Mouse (Mus musculus): ENCODE results near the gene Gsto1. TPM values are rescaled to one million over a fixed set of nuclear protein-coding genes. Genes with fewer than 3 reads are reported as not detected.

Gsto1 gene
- polyA plus RNA-seq, 1 experiment from 2014 or later = 110 TPM

DNA sequence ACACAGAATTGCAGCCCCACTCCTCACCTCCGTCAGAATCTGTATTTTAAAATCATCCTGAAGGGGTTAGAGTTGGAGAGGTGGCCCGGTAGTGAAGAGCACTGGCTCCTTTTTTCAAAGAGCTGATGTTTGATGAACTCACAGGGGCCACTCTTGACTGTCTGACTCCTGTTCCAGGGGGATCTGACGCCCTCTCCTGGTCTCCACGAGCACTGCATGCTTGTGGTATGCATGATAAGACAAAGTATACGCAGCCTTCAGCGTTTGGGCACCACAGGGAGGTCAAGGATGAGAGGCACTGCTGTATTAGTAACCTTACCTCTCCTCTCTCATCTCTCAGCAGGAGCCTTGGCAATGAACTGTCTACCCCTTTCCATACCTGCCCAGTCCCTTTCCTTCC is 45.2 kb downstream of the Gsto1 start:
- 74% methylated on average over 6 of the region's 6 CpGs for WGBS
- no peak for ATAC-seq (replicated peaks)

GRCm38 (mm10) chr19:47900558-47900957 is 45.8 kb downstream of the Gsto1 start:
- Histone ChIP-seq H3K36me3 (0 out of 2 replicates have a peak, but pooled peaks cover 4% of the 10 kb centered on the region), H3K9me3 (no peaks in the 10 kb centered on the region), H3K27ac (replicated peaks) (no peak overlapping the region), H3K4me1 (peaks cover 7% of the 10 kb centered on the region; the same call in 1 of the 2 replicates), H3K4me3 (no peak overlapping the region), H3K27me3 (no peaks in the 10 kb centered on the region), H3K4me2 (replicated peaks) (no peak overlapping the region), H3K9ac (replicated peaks) (no peak overlapping the region)
- no peak for ATAC-seq (replicated peaks)
- WGBS = 87% methylated on average over 10 of the region's 10 CpGs

More for the DNA sequence above, 45.2 kb downstream of the Gsto1 start:
- Histone ChIP-seq H3K4me1 (peaks cover 7% of the 10 kb centered on the region; the same call in 1 of the 2 replicates), H3K9ac (replicated peaks) (no peak overlapping the region), H3K36me3 (0 out of 2 replicates have a peak, but pooled peaks cover 4% of the 10 kb centered on the region), H3K4me3 (no peak overlapping the region), H3K9me3 (no peaks in the 10 kb centered on the region), H3K27ac (replicated peaks) (no peak overlapping the region), H3K27me3 (no peaks in the 10 kb centered on the region), H3K4me2 (replicated peaks) (no peak overlapping the region)

- H3K9me3 ChIP-seq = no peaks in the 10 kb centered on the region
- no peak overlapping the region for H3K4me2 ChIP-seq (replicated peaks)
- no peaks in the 10 kb centered on the region for H3K36me3 ChIP-seq
- H3K4me3 ChIP-seq = no peak overlapping the region
- peaks cover 7% of the 10 kb centered on the region; the same call in 1 of the 2 replicates for H3K4me1 ChIP-seq
- no peak overlapping the region for H3K9ac ChIP-seq (replicated peaks)
- 76% methylated on average over 13 of the region's 13 CpGs for WGBS
- ATAC-seq (replicated peaks) = no peak
- H3K27ac ChIP-seq (replicated peaks) = no peak overlapping the region
- H3K27me3 ChIP-seq = no peaks in the 10 kb centered on the region
These were observed 47.8 kb downstream of the Gsto1 start for GRCm38 (mm10) chr19:47902316-47903201.

GRCm38 (mm10) chr19:47903679-47904078 is 48.9 kb downstream of the Gsto1 start:
- Histone ChIP-seq H3K4me2 (replicated peaks) (no peak overlapping the region), H3K27me3 (no peaks in the 10 kb centered on the region), H3K9ac (replicated peaks) (no peak overlapping the region), H3K27ac (replicated peaks) (no peak overlapping the region), H3K9me3 (no peaks in the 10 kb centered on the region), H3K4me1 (peaks cover 12% of the 10 kb centered on the region), H3K36me3 (no peaks in the 10 kb centered on the region), H3K4me3 (no peak overlapping the region)
- WGBS = 50% methylated on average over 4 of the region's 4 CpGs
- peak; percentile 45; the same call in 1 of the 2 replicates for ATAC-seq (replicated peaks)

DNA sequence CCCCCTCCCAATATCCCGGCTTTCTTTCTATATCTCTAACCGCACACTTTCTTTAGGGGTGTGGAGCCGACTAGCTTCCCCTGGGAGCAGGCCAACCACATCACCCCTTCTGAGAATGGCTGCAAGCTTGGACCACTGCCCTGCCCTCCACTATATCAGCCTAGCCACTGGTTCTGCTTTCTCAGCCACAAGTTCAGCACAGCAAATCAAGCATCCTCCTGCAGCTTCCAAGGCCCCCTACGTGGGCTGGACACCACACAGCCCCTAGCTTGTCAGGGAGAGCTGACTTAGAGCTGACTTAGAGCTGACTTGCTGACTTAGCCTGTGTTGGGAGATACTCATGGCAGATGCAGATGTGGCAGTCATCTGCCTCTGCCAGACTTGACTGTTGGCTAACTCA is 50.3 kb downstream of the Gsto1 start:
- no peak for ATAC-seq (replicated peaks)
- H3K27ac ChIP-seq (replicated peaks) = no peak overlapping the region
- H3K4me3 ChIP-seq = no peak overlapping the region
- H3K4me1 ChIP-seq = peaks cover 25% of the 10 kb centered on the region
- WGBS = 93% methylated on average over 4 of the region's 4 CpGs
- no peaks in the 10 kb centered on the region for H3K27me3 ChIP-seq
- no peaks in the 10 kb centered on the region for H3K36me3 ChIP-seq
- H3K9ac ChIP-seq (replicated peaks) = no peak overlapping the region
- H3K9me3 ChIP-seq = no peaks in the 10 kb centered on the region
- no peak overlapping the region for H3K4me2 ChIP-seq (replicated peaks)

DNA sequence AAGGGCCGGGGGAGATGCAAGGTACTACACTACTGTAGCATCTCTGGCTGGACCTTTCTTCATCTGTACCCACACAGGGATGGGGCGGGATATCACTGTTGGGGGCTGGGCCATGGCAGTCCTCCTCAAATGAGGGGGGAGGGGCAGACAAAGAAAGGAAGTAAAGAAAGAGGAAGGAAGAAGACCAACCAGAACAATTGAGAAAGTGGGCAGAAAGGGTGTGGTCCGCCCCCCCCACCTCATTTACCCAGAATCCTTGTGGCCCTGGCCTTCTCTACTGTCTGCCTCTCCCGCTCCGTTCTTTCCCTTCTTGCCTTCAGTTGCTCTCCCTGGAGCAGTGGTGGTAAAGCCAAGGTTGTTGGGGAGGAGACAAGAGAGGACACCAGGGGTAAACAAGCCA is 50.8 kb downstream of the Gsto1 start:
- Histone ChIP-seq H3K9ac (replicated peaks) (no peak overlapping the region), H3K9me3 (no peaks in the 10 kb centered on the region), H3K27me3 (no peaks in the 10 kb centered on the region), H3K27ac (replicated peaks) (no peak overlapping the region), H3K4me3 (no peak overlapping the region), H3K36me3 (no peaks in the 10 kb centered on the region), H3K4me1 (peaks cover 30% of the 10 kb centered on the region), H3K4me2 (replicated peaks) (no peak overlapping the region)
- 83% methylated on average over 5 of the region's 5 CpGs for WGBS
- ATAC-seq (replicated peaks) = no peak

GRCm38 (mm10) chr19:47907596-47907995 is 52.8 kb downstream of the Gsto1 start:
- no peak for ATAC-seq (replicated peaks)
- Histone ChIP-seq H3K27ac (replicated peaks) (no peak overlapping the region), H3K9me3 (no peaks in the 10 kb centered on the region), H3K4me1 (peaks cover 30% of the 10 kb centered on the region), H3K27me3 (no peaks in the 10 kb centered on the region), H3K4me2 (replicated peaks) (no peak overlapping the region), H3K4me3 (no peak overlapping the region), H3K9ac (replicated peaks) (no peak overlapping the region), H3K36me3 (no peaks in the 10 kb centered on the region)
- 93% methylated on average over 9 of the region's 9 CpGs for WGBS

- Histone ChIP-seq H3K9ac (replicated peaks) (peak overlapping the region; percentile 69), H3K4me1 (peaks cover 22% of the 10 kb centered on the region), H3K9me3 (no peaks in the 10 kb centered on the region), H3K27me3 (no peaks in the 10 kb centered on the region), H3K4me2 (replicated peaks) (peak overlapping the region; percentile 67), H3K4me3 (no peak overlapping the region), H3K27ac (replicated peaks) (peak overlapping the region; percentile 95), H3K36me3 (no peaks in the 10 kb centered on the region)
- 18% methylated on average over 6 of the region's 6 CpGs for WGBS
- ATAC-seq (replicated peaks) = peak; percentile 46
These were observed 54.2 kb downstream of the Gsto1 start for GRCm38 (mm10) chr19:47908961-47909371.

DNA sequence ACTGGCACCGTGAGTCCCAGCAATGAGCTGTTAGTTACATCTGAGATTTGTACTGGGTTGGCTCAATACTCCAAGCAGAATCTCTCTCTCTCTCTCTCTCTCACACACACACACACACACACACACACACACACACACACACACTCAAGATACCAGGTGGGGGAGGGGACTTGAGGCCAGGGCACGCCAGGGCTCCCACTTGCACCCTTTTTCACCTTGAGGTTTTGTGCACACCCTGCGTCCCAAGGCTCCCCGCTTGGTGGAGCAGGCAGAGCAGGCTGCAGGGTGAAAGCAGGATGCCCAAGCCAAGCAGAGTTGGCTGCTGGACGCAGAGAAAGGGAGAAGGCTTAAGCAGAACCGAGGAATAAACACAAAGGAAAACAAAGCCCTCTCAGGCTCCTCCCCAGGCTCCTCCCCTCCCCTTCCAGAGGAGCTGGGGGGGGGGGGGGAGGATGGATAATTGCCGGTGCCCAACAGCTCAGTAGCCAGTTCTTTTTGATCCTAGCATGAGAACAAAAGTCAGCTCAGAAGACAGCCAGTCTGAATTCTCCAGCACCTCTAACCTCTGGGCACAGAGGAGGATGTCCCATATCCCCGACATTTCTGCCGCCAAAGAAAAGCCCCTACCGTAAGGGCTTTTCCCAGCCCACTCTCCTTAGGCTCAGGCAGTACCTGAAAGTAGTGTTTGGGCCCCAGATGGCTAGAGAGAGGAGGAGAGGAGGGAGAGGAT is 54.8 kb downstream of the Gsto1 start:
- Histone ChIP-seq H3K4me1 (peaks cover 22% of the 10 kb centered on the region), H3K27me3 (no peaks in the 10 kb centered on the region), H3K36me3 (no peaks in the 10 kb centered on the region), H3K27ac (replicated peaks) (peak overlapping the region; percentile 95), H3K9ac (replicated peaks) (peak overlapping the region; percentile 69), H3K4me2 (replicated peaks) (peak overlapping the region; percentile 67), H3K4me3 (peak overlapping the region; percentile 40), H3K9me3 (no peaks in the 10 kb centered on the region)
- WGBS = under 1% methylated on average over 10 of the region's 10 CpGs
- peak; percentile 87 for ATAC-seq (replicated peaks)

- no peak overlapping the region for H3K9ac ChIP-seq (replicated peaks)
- H3K27me3 ChIP-seq = no peaks in the 10 kb centered on the region
- peaks cover 22% of the 10 kb centered on the region for H3K4me1 ChIP-seq
- ATAC-seq (replicated peaks) = peak; percentile 17; the same call in 1 of the 2 replicates
- H3K9me3 ChIP-seq = no peaks in the 10 kb centered on the region
- H3K4me3 ChIP-seq = no peak overlapping the region; the same call in 1 of the 2 replicates
- WGBS = 28% methylated on average over 4 of the region's 4 CpGs
- H3K27ac ChIP-seq (replicated peaks) = peak overlapping the region; percentile 95
- peak overlapping the region; percentile 67 for H3K4me2 ChIP-seq (replicated peaks)
- H3K36me3 ChIP-seq = no peaks in the 10 kb centered on the region
These were observed 55.4 kb downstream of the Gsto1 start for GRCm38 (mm10) chr19:47910117-47910618.

GRCm38 (mm10) chr19:47910751-47911150 is 56.0 kb downstream of the Gsto1 start:
- Histone ChIP-seq H3K36me3 (no peaks in the 10 kb centered on the region), H3K4me2 (replicated peaks) (no peak overlapping the region), H3K9ac (replicated peaks) (no peak overlapping the region), H3K9me3 (no peaks in the 10 kb centered on the region), H3K27me3 (no peaks in the 10 kb centered on the region), H3K27ac (replicated peaks) (peak overlapping the region; percentile 95; the same call in 1 of the 2 replicates), H3K4me1 (peaks cover 22% of the 10 kb centered on the region), H3K4me3 (no peak overlapping the region)
- ATAC-seq (replicated peaks) = no peak
- WGBS = 89% methylated on average over 4 of the region's 4 CpGs

DNA sequence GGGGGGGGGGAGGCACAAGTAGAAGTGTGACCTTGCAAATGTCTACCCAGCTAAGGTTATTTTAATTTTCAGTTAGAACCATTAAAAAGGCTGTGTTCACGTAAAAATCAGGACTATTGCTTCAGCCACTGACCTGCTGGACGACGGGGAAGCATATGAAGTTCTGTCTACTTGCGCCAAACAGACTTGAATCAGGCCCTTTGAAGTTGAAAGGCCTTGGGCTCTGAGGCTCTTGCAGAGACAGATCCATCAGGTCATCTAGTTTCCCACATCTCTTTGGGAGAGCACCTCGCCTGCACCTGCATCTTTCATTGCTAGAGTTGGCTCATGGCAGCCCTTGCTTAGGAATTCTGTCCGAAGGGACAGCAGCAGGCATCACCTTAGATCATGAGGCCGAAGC is 58.6 kb downstream of the Gsto1 start:
- Histone ChIP-seq H3K4me1 (peaks cover 42% of the 10 kb centered on the region), H3K4me3 (no peak overlapping the region), H3K27me3 (no peaks in the 10 kb centered on the region), H3K9me3 (no peaks in the 10 kb centered on the region), H3K4me2 (replicated peaks) (no peak overlapping the region), H3K27ac (replicated peaks) (no peak overlapping the region), H3K36me3 (no peaks in the 10 kb centered on the region), H3K9ac (replicated peaks) (no peak overlapping the region)
- 90% methylated on average over 7 of the region's 7 CpGs for WGBS
- ATAC-seq (replicated peaks) = no peak

All from forebrain, embryonic 15.5 days (tissue).